ENCODE assay signal across 8 mouse cellular contexts in genomic region chr11:62427105-62427504, GRCm38 (mm10). TPM values are rescaled to one million over a fixed set of nuclear protein-coding genes. Genes with fewer than 3 reads are reported as not detected.
A peak's percentile ranks its signal among the peaks of the same experiment; 100 is the strongest.
DNase-seq lines count a peak whose midpoint lies in the region; ATAC-seq lines count a peak whose summit lies in the region.

No protein-coding gene starts in this region.

- no peak for ATAC-seq in frontal cortex, adult (ENCODE audit: low TSS enrichment)

- peak; percentile 31 for DNase-seq in adrenal gland, postnatal 10 days
- DNase-seq in adrenal gland, adult 2 months = no peak
- DNase-seq in ovary, postnatal 36 days (ENCODE audit: low spot score) = peak; percentile 14
- no peak for DNase-seq in ovary, adult 18-20 months (ENCODE audit: low spot score)
- peak; percentile 8 for DNase-seq in lung, postnatal 25 days (ENCODE audit: low spot score)
- DNase-seq in thymus, postnatal 14 days = peak; percentile 67
- DNase-seq in cerebellum, adult 8-10 months = no peak

RNA-seq across cellular contexts. Expression of gene Pigl, which starts 31.2 kb away (rescaled TPM):
- 1 to 10 TPM; 7.2 to 8.1 TPM for total RNA-seq in adrenal gland, postnatal 10 days (2021)
- 1 to 10 TPM; 9.5 to 10.0 TPM for total RNA-seq in adrenal gland, adult 2 months (2021)
- 6.0 and 6.8 TPM in 2 replicates for polyA plus RNA-seq in adrenal gland, adult 2 months (2012; rRNA removed)

RNA-seq across cellular contexts. Expression of gene Ncor1, which starts 31.2 kb away (rescaled TPM):
- 100 to 1,000 TPM; 157 to 180 TPM for total RNA-seq in adrenal gland, postnatal 10 days (2021)
- 100 to 1,000 TPM; 167 to 268 TPM for total RNA-seq in adrenal gland, adult 2 months (2021)
- polyA plus RNA-seq in adrenal gland, adult 2 months (2012; rRNA removed) = 53.4 and 59.5 TPM in 2 replicates

Comparison
In these comparisons a context has a peak if more than half of its experiments do, and no peak if none do; other contexts are left out.
1. DNase-seq: peak in adrenal gland, postnatal 10 days (single experiment), ovary, postnatal 36 days (single experiment), lung, postnatal 25 days (single experiment) and thymus, postnatal 14 days (single experiment); none in adrenal gland, adult 2 months (single experiment), ovary, adult 18-20 months (single experiment) and cerebellum, adult 8-10 months (single experiment).